12 mouse cellular contexts compared by ENCODE assay signal in the genomic region with DNA sequence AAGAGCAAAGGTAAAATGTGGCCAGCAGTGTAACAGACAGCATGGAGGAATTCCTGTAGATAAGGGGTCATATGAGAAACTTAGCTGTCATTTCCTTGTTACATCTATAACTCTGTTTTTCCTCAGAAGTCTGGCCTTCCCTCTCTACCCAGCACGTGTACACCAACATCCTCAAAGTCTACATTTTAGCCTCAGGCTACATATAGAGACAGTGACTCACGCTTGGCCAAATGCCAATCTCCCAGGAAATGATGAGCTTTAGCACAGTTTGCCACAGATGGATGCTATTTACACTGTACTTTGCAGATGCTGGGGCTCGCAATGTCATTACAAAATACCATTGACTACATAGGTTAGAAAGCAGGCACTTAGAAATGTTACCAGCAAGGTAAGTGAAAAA.
A peak's percentile ranks its signal among the peaks of the same experiment; 100 is the strongest.
DNase-seq lines count a peak whose midpoint lies in the region; ATAC-seq and TF ChIP-seq lines count a peak whose summit lies in the region.
"Had no signal": no experiment of that assay in that cellular context is flagged by ENCODE, and none has a peak within 500 bp of the region (broad histone marks: within the 10 kb centered on the region; RNA-seq: fewer than 3 reads in every experiment).

No protein-coding gene starts in this region.

- peak; percentile 57 for DNase-seq in forebrain, postnatal 0 days
- DNase-seq in brain, embryonic 14.5 days (ENCODE audit: low read depth): peak; percentile 59
- DNase-seq in layer of hippocampus, adult 8-10 months (ENCODE audit: low spot score in 2 of 2): peak; percentile 16 to 31
- DNase-seq in right cerebral cortex, adult 18-20 months: peak; percentile 79
- DNase-seq in kidney, adult 11 months: no peak
- DNase-seq in kidney, postnatal 36 days: no peak
- DNase-seq: thymus, postnatal 36 days had no signal

- peak; percentile 60 for ATAC-seq in forebrain, postnatal 0 days
- no peak for ATAC-seq in forebrain, embryonic 12.5 days (ENCODE audit: low FRiP score)
- ATAC-seq in erythroid progenitor cell, adult 5-6 weeks (replicated peaks; ENCODE audit: low FRiP score, poor library complexity, severe bottlenecking): no peak
- ATAC-seq: inflammation-experienced regulatory T-cells, adult 6 months had no signal

- no peak overlapping the region for H3K9ac ChIP-seq in forebrain, postnatal 0 days
- H3K9ac ChIP-seq in forebrain, embryonic 12.5 days: no peak overlapping the region

- no peak overlapping the region for H3K4me3 ChIP-seq in forebrain, postnatal 0 days (ENCODE audit: low read depth, low read length)
- no peak overlapping the region for H3K4me3 ChIP-seq in forebrain, embryonic 12.5 days (replicated peaks)
- H3K4me3 ChIP-seq: midbrain, embryonic 10.5 days had no signal

- no peak overlapping the region for H3K27ac ChIP-seq in forebrain, postnatal 0 days (ENCODE audit: low read depth, low read length)
- no peak overlapping the region for H3K27ac ChIP-seq in forebrain, embryonic 12.5 days
- H3K27ac ChIP-seq: midbrain, embryonic 10.5 days had no signal

- no peak overlapping the region for H3K4me2 ChIP-seq in forebrain, postnatal 0 days (ENCODE audit: low read depth)
- no peak overlapping the region for H3K4me2 ChIP-seq in forebrain, embryonic 12.5 days
- H3K4me2 ChIP-seq: liver, embryonic 11.5 days had no signal

- WGBS in forebrain, postnatal 0 days: 60% methylated on average over 3 of the region's 3 CpGs
- WGBS in forebrain, embryonic 12.5 days: 72% methylated on average over 3 of the region's 3 CpGs

- H3K27me3 ChIP-seq in forebrain, postnatal 0 days (ENCODE audit: insufficient read depth, low read length): no peaks in the 10 kb centered on the region
- no peaks in the 10 kb centered on the region for H3K27me3 ChIP-seq in forebrain, embryonic 12.5 days

- TF ChIP-seq POLR2A in brain, embryonic 14.5 days (IDR thresholded peaks at IDR 0.05; ENCODE audit: borderline replicate concordance, extremely low read depth, insufficient read depth, insufficient read length, poor library complexity, severe bottlenecking): no peak

- H3K4me1 ChIP-seq in forebrain, postnatal 0 days (ENCODE audit: insufficient read depth): no peaks in the 10 kb centered on the region
- no peaks in the 10 kb centered on the region for H3K4me1 ChIP-seq in forebrain, embryonic 12.5 days
- H3K4me1 ChIP-seq: midbrain, embryonic 10.5 days had no signal

- H3K36me3 ChIP-seq in forebrain, postnatal 0 days (ENCODE audit: insufficient read depth): no peaks in the 10 kb centered on the region
- no peaks in the 10 kb centered on the region for H3K36me3 ChIP-seq in forebrain, embryonic 12.5 days (replicated peaks)
- H3K36me3 ChIP-seq: midbrain, embryonic 10.5 days had no signal

- H3K9me3 ChIP-seq in forebrain, postnatal 0 days (ENCODE audit: low read length): no peaks in the 10 kb centered on the region
- H3K9me3 ChIP-seq in forebrain, embryonic 12.5 days: no peaks in the 10 kb centered on the region
- H3K9me3 ChIP-seq: midbrain, embryonic 10.5 days had no signal

- no peak for TF ChIP-seq CTCF in forebrain, postnatal 0 days (IDR thresholded peaks at IDR 0.05; ENCODE audit: low read depth)
- no peak for TF ChIP-seq CTCF in brain, embryonic 14.5 days (IDR thresholded peaks at IDR 0.05; ENCODE audit: borderline replicate concordance, extremely low read depth, insufficient read depth, insufficient read length)

Comparison
In these comparisons a context has a peak if more than half of its experiments do, and no peak if none do; other contexts are left out.
1. DNase-seq: peak in forebrain, postnatal 0 days (single experiment), brain, embryonic 14.5 days (single experiment), layer of hippocampus, adult 8-10 months (2 of 2) and right cerebral cortex, adult 18-20 months (single experiment); none in kidney, adult 11 months (single experiment) and kidney, postnatal 36 days (0 of 2).